Mouse (Mus musculus): ENCODE measurements at regions not wholly inside any gene's neighbourhood (a gene's known extent, or its start where the extent isn't known, plus 50 kb on each side); places are given as distances from the start of the nearest gene placed in this dataset.

- peak; percentile 26 for DNase-seq (ENCODE audit: low read depth, low spot score)
Measured at GRCm38 (mm10) chr3:12328380-12328779, 1992.9 kb upstream of the Gm38303 start.

Measured in ZHBTc4 (cell line).